Mouse (Mus musculus): Measurements from ENCODE around the gene Clcnka.

Clcnka gene

DNA sequence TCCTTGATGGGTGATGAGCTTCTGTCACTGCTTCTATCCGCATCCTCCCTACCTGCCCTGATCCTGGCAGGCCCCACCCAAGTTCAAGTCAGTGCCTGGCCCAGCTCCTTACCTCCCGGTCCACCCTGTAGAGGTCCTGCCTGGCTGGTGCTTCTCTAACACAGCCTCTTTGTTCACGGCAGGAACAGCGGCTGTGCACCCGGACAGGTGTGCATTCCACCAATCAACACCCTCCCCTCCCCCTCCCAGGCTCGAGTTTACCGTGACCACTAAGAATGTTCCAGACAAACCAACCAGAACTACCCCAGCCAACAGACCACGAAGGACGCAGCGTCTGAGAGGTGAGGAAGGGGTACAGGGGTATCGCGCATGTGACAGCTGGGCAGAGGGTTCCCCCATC is at the start of gene Clcnka:
Gene Clcnka, minus strand, starts transcription at position 180 of the 400 bp plus-strand sequence.
- DNase-seq (ENCODE audit: low read depth, low spot score), result no peak

DNA sequence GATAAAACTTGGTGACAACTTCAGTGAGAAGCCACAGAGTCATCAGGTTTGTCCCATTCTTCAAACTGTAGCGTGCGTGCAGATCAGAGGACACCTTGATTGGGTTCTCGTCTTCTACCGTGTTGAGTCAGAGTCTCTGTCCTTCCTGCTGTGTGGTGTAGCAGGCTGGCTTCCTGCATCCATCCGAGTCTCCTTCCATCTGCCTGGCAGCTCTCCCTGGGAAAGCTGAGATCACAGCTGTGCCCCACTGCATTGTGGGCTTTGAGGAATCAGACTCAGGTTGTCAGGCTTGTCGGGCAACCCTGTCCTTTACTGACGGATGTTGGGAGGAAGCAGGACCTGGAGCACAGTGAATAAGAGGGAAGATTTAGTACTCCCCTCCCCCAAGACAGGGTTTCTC is 47.7 kb upstream of the Clcnka start:
- peak; percentile 51 for DNase-seq (ENCODE audit: low read depth, low spot score)

DNA sequence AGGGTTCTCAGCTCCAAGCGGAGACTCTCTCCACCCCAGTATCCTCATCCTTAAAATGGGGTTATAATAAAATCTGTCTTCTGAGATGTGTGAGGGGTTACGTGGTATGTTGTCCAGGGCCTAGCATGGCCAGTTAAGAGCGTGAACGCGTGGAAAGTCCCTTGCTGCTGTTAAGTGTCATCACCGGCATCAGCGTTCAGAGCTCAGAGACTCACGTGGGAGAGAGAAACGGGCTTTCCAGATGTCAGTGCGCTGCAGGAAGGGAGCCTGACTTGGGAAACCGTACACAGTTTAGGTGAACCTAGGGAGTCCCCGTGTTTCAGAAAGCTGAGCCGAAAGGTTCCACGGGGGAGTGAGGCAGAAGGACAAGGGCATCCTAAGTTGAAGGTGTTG is 46.8 kb upstream of the Clcnka start:
- DNase-seq (ENCODE audit: low read depth, low spot score), result peak; percentile 69

DNA sequence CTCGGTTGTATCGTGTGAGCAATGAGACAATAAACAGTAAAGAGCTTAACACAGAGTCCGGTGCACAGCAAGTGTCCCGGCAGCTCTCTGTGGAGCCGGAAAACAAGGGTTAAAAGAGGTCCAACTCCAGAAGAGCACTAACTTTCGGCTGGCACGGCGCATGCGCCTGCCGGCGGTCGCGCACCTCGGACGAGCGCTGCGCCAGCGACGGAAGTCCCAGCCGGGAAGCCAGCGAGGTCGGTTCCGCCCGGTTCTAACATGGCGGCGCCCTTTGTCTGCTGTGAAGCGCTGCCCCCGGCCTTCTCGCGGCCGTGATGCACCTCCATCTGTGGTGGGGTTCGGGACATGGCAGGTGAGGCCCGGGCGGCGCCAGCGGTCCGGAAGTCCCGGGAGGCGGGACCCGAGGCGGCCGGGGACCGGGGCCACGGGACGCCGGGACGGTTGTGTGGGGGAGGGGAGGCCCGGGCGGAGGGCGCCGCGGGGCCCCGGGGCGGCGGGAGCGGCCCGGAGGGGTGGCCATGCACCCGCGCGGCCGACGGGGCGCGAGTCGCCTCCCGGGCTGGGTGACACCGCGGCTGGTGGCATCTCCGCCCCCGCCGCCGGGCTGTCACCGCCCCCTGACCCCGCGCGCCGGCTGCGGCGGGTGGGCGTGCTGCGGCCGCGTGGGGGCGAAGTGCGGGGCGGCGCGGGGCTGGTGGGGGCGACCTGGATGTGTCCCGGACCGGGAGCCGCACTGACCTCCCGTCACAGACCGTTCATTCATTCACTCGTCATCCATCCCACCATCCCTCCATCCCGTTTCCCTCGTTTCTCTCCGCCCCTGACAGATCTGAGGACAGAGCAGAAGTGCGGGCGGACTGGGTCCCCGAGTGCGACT is 46.2 kb upstream of the Clcnka start, which contains the start of gene Zbtb17:
Gene Zbtb17, plus strand, starts transcription at position 204 of the 877 bp plus-strand sequence.
- peak; percentile 84 for DNase-seq (ENCODE audit: low read depth, low spot score)

DNA sequence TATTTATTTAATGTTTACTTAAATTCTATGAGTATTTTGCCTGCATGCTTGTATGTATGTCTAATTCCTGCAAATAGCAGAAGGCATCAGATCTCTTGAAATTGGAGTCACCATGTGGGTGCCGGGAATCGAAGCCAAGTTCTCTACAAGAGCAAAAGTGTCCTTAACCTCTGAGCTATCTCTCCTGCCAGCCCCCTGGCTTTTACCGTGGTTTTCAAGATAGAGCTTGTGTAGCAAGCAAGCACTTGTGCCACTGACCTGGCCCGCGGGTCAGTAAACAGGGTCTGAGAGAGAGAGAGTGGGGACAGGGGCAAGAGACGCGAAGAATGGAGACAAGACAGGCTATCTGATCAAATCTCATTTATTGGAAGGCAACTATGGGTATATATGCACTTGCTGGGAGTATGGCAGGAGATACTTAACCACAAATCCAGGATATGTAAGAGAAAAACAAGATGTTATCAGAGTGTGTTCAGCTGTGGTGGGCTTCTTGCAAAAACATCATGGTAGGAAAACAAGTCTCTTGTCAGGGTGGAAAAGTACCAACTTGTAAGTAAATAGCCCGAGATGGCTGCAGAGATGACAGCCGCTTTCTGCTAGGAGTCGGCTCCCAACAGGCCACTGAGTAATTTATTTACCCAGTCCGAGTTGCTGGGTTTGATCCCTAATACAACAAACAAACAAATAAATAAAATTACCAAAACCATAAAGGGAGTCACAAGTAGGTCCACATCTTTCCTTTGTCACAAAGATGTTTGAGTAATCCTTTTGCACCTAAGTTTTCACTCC is 45.3 kb upstream of the Clcnka start:
- no peak for DNase-seq (ENCODE audit: low read depth, low spot score)

DNA sequence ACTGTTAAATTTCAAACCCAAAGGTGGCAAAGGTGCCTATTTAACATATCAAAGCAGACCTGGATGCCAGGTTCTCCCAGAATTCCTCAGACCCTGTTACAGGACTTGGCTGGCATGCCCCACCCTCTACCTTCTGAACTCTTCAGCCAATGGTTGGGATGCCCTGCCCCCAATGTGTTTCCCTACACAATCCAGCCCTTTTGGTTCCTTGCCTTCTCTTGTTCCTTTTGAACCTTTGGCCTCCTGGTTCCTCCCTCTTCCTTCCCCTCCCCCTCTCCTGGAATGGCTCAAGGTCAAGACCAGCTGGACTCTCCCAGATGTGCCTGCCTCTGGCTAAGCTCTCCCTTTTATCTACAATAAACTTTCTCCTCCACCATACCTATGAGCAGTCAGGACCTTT is 42.4 kb upstream of the Clcnka start:
- no peak for DNase-seq (ENCODE audit: low read depth, low spot score)

DNA sequence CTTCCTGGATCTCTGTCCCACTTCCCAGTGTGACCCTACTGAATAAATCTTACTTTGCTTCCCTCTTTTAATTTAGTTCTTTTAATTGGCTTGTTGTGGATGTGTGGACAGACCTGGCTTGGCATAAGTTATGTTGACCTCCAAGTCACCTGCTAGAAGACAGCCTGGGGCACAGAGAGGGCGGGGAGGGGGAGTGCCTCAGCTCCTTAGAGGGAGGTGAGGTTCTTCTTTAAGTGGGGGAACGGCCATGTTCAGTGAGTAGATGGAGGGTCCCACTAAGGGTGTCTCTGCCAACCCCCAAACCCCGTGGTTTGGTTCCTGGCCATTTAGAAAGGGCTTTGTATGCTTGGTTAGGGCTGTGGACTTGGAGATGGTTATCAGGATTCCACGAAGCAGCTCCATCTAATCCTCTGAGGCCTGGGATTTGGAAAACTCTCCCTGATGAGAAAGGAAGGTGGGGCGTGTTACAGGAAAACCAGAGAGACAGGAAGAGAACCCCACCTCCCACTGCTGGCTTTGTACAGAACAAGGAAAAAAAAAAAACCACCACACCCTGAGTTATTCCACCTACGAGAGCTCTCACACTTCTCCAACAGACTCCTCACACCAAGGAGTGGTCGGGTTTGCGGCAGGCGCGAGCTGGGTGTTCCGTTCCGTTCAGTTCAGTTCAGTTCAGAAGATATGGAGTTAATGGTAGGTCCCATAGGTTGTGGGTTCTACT is 40.7 kb upstream of the Clcnka start:
- no peak for DNase-seq (ENCODE audit: low read depth, low spot score)

DNA sequence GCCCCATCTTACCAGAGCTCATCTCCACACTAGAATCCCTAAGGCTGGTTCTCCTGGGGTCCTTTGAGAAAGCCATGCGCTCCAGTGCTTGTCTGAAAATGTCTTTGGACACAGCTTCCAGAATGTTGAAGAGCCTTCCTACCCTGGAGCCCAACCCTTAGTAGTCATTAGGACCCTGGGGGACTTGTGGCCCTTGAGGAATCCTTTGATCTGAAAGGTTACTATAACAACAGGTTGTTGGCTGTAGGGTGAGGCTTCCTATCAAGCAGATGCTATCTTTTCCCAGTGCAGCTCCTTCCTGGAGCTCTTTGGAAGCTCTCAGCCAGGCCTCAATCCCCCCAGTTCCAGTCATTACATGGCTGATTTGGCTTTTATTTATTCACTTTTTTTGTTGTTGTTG is 37.5 kb upstream of the Clcnka start, which contains the start of gene Srarp:
Gene Srarp, minus strand, starts transcription at position 132 of the 400 bp plus-strand sequence.
- no peak for DNase-seq (ENCODE audit: low read depth, low spot score)

DNA sequence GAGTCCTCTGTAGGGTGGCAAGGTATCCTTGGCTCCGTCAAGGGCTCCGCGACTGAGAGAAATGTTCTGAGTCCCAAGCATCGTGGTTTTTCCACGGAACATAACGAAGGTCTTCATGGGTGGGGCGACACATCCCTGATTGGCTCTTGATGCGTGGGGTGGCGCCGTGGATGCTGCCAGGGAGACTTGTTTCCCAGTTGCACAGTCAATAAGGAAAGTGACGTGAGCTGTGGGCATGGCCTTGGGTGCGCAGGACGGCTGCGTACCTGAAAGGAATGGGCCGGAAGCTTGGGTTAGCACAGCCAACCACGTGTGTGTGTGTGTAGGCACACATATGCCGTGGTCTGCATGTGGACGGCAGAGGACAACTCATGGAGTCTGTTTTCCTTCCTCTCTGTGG is 34.7 kb upstream of the Clcnka start:
- no peak for DNase-seq (ENCODE audit: low read depth, low spot score)

DNA sequence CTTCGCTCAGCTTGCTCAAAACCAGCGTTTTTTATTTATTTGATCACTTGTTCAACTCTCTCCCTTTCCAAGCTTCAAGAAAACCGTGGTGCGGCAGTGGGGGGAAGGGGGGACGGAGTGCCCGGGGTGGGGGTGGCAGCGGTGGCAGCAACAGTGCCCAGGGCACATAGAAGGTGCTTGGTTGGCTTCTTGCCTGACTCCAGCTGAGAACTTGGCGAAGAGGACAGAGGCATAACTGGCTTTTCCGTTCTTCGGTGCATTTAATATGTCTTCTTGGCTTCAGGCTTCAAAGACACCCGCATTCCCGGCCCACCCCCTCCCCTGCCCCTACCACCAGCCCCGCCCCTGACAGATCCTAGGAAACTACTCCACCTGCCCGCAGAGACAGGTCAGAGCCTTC is 34.1 kb upstream of the Clcnka start:
- no peak for DNase-seq (ENCODE audit: low read depth, low spot score)

DNA sequence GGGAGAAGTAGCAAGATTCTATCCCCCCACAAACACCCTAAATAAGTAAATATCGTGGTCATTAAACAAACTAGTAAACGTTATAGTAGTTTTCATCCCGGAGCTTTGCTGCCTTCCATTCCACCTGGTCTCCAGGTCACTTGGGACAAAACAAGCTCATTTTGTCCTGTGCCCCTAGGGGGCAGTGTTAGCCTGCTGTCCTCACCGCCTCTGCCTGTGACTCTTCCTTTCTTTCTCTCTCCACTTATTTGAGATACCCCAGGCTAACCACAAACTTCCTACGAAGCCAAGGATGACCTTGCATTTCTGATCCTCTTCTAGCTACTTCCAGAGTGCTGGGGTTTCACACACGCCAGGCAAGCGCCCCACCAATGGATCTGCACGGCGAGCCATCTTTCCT is 32.5 kb upstream of the Clcnka start:
- peak; percentile 84 for DNase-seq (ENCODE audit: low read depth, low spot score)

DNA sequence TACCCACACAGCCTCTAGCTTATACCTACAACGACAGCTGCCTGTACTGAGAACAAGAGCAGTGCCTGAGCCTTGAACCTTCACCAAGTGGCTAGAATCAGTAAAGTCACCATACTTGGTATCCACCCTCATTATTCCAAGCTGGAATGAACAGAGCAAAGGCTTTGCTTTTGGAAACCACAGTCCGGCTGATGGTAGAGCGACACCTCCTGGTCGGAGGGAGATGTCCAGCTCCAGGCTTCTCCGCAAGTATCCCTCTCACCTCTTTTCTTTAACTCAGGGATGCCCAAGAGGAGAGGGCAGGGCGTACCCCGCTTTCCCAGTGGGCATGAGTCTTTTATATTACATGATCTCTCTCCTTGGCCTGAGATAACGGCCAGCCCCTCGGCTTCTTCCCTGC is 31.3 kb upstream of the Clcnka start:
- DNase-seq (ENCODE audit: low read depth, low spot score), result peak; percentile 68

DNA sequence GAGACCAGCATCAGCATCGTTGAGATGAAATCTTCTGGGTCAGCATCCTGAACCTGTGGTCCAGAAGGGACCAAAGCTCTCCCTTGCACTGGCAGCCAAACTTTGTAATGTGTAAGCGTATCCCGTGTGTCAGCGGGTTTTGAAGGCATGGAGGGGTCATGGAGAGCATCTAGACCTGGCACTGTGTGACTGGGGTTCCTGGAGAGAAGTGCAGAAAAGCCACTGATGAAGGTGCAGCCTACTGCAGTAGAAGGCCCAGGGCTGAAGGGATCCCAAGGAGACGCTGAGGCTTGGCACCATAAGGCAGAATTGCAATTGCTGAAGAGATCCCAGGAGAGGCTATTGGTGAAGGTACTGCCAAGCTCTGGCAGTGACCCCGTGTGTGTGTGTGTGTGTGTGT is 30.9 kb upstream of the Clcnka start:
- DNase-seq (ENCODE audit: low read depth, low spot score), result no peak

DNA sequence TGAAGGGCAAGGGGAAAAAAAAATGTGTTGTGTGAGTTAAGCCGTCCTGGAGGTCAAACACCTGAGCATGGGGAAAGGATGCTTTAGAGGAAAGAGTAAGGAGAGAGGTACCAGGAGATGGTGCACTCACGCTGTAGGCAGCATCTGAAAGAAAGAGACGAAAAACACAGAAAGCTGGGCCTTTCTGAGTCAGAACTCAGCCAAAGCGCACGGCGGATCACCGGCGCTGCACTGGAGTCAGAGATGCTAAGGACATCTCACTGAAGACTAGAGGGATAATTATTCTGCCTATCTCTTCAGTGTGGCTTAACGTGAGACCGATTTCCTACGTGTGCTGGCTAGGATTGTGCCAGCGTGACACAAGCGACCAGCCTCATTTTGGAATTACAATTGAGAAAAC is 29.4 kb upstream of the Clcnka start:
- no peak for DNase-seq (ENCODE audit: low read depth, low spot score)

DNA sequence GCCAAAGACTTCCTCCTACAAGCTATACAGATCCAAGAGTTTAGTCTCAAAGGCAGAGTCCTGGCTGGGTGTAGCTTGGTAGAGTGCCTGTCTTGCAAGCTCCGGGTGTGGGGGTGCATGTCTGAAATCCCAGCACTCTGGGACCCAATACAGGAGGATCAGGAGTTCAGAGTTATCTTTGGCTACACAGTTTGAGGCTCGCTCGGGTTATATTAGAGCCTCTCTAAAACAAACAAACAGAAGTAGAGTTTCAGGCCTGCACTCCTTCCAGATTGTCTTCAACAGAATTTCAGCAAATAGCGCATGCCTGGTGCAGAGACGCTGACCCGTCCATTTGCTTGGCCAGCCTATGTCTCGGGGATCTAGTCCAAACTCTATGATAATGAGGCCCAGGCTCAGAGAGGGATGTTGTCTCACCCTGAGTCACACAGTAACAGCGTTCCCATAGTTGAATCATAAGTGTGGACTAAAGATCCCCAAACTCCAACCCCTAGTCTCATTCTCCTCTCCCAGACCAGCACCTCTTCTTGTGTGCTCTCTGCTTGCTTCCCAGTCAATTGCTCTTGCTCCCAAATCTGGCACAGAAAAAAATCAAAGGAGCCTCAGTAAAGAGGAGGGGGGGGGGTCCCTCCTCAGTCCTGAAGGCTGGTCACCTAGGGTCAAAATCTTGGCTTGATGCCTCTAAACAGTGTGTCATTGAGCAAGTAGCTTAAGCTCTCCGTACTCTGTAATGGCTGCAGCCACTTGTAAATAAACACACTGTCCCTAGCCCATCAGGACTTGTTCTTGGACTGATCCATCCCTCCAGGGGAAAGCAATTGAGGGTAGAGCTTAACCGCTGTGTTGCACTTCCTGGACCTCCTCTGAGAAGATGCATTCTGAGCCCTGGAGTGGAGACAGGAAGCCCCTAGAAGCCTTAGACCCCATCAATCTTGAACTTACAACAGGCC is 28.5 kb upstream of the Clcnka start:
- no peak for DNase-seq (ENCODE audit: low read depth, low spot score)

DNA sequence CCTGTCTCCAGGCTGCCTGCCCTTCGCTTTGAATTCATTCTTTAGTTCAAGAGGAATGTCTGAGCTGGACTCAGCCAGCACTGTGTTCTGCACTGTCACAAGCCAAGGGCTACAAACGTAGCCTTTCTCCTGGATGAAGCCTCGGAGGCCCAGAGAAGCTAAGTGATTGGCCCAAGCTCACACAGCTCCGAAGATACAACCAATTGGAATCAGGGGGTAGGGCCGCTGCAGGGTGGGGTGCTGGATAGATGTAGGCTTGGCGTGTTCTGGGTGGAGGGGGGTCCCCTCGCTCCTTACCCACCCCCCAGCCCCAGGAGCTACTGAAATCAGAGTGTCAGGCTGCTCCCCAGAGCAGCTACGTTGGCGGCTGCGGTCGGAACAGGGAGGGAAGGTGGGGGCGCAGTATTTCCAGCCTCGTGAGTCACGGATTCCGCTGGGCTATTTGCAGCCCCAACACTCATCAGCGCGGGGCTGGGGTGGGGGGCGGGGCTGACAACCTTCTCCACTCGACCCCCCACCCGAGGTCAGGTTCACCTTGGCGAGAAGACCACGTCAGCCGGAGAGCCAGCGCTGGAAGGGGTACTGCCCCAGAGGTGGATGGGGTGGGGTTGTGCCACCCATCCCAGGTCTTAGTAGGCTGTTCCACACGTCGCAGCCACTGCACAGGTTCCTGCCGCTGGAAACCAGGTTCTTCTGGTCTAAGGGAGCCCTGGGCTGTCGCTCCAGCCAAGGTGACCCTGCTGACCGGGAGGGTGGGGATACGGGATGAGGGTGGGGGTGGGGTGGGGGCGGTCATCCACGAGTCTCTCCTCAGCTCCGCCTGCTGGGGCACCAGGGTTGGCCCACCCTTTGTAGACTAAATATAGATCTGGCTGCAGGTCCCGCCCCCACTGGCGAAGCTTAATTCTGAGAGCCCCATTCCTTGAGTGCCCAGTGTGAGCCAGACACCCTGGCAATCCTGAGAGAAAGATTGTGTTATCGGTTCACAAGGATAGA is 27.3 kb upstream of the Clcnka start:
- no peak for DNase-seq (ENCODE audit: low read depth, low spot score)

DNA sequence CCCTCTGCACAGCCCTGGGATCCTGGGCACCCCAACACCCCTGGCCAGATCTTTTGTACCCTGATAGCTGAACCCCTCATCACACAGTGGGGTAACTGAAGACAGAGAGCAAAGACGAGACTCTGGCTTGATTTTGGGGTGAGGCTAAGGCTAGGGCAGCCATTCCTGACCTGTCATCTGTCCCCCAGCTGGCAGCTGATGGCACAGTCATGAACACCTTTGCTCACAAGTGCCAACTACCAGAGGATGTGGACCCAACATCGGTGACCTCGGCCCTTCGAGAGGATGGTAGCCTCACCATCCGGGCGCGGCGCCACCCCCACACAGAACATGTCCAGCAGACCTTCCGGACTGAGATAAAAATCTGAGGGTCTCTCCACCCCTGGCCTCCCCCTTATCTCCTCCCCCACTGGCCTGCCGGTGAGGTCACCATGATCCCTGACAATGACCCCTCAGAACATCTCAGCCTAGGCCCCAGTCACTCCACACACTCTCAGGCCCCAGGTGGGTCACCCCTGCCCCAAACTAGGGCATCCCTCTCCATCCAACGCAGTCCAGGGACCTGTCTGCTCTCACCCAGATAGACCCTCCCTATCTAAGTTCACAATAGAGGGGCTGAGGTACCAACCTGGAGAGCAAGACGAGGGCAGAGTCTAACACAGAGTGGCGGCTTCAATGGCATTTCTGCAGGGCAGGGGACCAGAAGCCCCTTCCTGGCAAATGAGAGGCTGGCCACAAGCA is 25.3 kb upstream of the Clcnka start:
- DNase-seq (ENCODE audit: low read depth, low spot score), result no peak

DNA sequence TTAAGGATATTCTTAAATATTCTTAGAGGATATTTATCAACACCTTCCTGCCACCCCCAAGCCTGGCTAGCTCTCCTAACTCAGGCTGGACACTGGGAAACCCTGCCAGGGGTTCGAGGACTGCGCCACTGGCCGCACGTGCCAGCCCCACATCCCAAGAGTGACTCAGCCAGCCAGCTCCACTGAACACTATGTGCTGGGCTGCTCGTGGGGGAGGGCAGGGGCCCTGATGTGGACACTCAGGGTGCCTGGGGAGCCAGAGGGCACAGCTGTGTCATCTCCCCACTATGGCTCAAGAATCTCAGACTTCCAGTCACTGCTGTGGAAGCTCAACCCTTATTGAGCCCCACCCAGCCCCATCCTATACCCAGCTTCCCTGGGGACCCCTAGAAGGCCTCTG is 24.8 kb upstream of the Clcnka start:
- DNase-seq (ENCODE audit: low read depth, low spot score), result no peak

DNA sequence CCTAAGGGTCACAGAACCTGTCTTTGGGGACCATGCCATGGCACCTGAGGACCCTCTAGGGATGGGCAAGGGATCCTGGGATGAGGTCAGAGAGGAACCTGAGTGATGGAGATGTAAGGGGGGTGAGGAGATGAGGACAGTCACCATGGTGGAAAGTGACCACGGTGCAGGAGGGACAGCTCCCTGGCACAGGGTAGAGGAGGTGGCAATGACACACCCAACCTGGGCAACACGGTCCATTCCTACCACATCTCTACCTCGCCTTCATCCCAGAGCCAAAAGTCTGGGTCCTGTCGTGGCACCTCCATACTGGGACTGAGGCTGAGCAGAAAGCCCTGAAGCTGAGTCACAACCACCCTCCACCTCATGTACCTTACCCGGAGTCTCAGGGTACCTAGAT is 24.3 kb upstream of the Clcnka start:
- no peak for DNase-seq (ENCODE audit: low read depth, low spot score)
